Mouse (Mus musculus) layer of hippocampus, postnatal 36 days (tissue): Measurements from ENCODE around the gene Zbtb32. TPM values are rescaled to one million over a fixed set of nuclear protein-coding genes. Genes with fewer than 3 reads are reported as not detected.

Source experiments
- DNase-seq, 2 experiments: peaks; one replicate each; pipeline ENCODE4 v3.0.0; 2022
- total RNA-seq, 2 experiments: library from RNA; stranded (reverse); gene quantifications; 2 replicates each; pipeline ENCODE4 v1.2.3; 2021

The Zbtb32 gene
- total RNA-seq, 2 experiments from 2014 or later, result not detected

GRCm38 (mm10) chr7:30564970-30565571 is 33.6 kb downstream of the Zbtb32 start, which contains the start of gene Igflr1:
Gene Igflr1 (plus strand): TSS chr7:30565427.
- no peak for DNase-seq

GRCm38 (mm10) chr7:30563906-30564280 is 34.8 kb downstream of the Zbtb32 start:
- no peak for DNase-seq

GRCm38 (mm10) chr7:30563117-30563905 is 35.4 kb downstream of the Zbtb32 start, which contains the start of the genes U2af1l4, Gm49396 and Psenen:
Gene U2af1l4 (plus strand): TSS chr7:30563301.
Gene Gm49396 (plus strand): TSS chr7:30563344.
Gene Psenen (minus strand): TSS chr7:30563627.
- peak; percentile 92 to 94 for DNase-seq

GRCm38 (mm10) chr7:30562526-30563116 is 36.1 kb downstream of the Zbtb32 start:
- DNase-seq, result peak in 1 of 2 experiments; percentile 58

DNA sequence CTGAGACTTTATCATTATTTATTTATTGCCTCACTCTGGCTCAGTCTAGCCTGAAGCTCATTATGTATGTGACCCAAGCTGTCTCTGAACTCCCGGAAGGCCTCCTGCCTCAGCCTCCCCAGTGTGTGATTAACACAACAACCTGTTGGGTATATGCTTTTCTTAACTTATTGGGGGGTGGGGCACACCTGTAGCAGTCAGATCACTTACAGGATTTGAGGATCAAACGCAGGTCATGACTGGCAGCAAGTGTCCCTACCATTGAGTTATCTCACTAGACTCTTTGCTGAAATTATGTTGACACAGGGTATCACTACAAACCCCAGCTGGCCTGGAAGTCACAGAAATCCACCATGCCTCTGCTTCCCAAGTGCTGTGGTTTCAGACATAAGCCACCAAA is 38.4 kb downstream of the Zbtb32 start:
- no peak for DNase-seq

GRCm38 (mm10) chr7:30559443-30559954 is 39.2 kb downstream of the Zbtb32 start, which contains the start of gene Lin37:
Gene Lin37 (minus strand): TSS chr7:30559838.
- DNase-seq, result peak; percentile 97 to 99

- DNase-seq, result no peak
Measured at GRCm38 (mm10) chr7:30558656-30559442, 39.9 kb downstream of the Zbtb32 start.

GRCm38 (mm10) chr7:30557901-30558514 is 40.7 kb downstream of the Zbtb32 start:
- no peak for DNase-seq

- no peak for DNase-seq
Measured at GRCm38 (mm10) chr7:30556894-30557536, 41.7 kb downstream of the Zbtb32 start.

GRCm38 (mm10) chr7:30553810-30554584 is 44.7 kb downstream of the Zbtb32 start:
- no peak for DNase-seq

- DNase-seq, result peak in 1 of 2 experiments; percentile 54
Measured at GRCm38 (mm10) chr7:30553021-30553589, 45.6 kb downstream of the Zbtb32 start.

GRCm38 (mm10) chr7:30552102-30553020 is 46.3 kb downstream of the Zbtb32 start, which contains the start of the genes Hspb6 and Proser3:
Gene Hspb6 (plus strand): TSS chr7:30552178.
Gene Proser3 (minus strand): TSS chr7:30552299.
- peak; percentile 95 for DNase-seq

DNA sequence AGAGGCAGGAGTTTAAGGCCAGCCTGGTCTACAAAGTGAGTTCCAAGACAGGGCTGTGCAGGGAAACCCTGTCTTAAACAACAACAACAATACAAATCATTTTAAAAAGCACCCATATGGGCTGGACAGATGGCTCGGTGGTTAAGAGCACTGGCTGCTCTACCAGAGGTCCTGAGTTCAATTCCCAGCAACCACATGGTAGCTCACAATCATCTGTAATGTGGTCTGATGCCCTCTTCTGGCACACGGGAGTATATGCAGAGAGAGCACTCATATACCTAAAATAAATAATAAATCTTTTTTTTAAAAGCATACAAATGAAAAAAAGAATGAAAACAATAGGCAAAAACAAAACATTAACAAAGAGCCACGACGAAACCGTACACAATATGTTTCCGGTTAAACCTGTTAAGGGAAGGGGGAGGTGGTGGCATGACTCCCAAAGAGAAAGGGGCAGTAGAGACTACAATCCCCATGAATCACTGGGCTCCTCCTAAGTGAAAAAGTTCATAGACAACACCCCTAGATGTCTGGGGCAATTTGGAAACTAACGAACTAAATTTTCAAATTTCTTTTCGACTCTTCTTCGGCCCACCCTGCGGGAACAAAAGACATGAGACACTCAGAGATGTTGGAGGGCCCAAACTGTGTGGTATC is 47.1 kb downstream of the Zbtb32 start:
- peak in 1 of 2 experiments; percentile 29 for DNase-seq

GRCm38 (mm10) chr7:30550603-30551002 is 48.1 kb downstream of the Zbtb32 start:
- DNase-seq, result no peak

- DNase-seq, result no peak
Measured at GRCm38 (mm10) chr7:30549880-30550279, 48.8 kb downstream of the Zbtb32 start.

DNA sequence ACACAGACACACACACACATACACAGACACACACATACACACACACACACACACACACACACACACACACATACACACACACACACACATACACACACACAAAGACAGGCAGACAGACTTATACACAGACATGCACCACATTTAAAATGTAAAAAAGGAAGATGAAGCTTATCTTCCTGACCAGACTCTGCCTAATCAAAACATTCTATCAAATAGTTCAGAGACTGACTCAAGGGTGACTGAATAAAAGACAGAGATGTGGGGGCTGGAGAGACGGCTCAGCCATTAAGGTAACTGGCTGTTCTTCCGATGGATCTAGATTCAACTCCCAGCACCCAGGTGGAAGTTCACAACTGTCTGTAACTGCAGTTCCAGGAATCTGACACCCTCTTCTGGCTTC is 54.4 kb downstream of the Zbtb32 start:
- no peak for DNase-seq

DNA sequence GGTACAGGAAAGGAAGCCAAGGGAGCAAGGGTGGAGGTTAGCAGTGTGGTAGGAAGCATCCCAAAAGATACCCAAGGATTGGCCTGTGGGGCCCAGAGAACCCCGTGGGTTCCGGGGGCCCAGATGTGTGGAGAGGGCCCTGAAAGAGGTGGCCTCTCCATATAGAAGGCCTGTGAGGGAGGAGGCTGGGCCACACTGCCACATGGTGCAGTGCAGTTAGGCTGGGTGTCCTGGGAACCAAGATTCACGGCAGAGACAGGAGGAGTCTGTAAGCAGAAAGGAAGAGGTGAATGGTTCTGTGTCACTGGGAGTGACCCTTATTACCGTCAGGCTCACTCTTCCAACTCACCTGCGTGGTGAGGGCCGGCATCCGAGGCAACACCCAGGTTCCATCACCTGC is 58.1 kb downstream of the Zbtb32 start:
- DNase-seq, result no peak
